Mouse (Mus musculus) ES-Bruce4 (cell line): ENCODE measurements around the gene Samd14.

Experiments
- CTCF ChIP-seq: IDR thresholded peaks from one replicate; pipeline ENCODE4 v1.8.1; 2011; ENCODE audit warnings: low read depth, low read length
- EP300 ChIP-seq: IDR thresholded peaks from 2 replicates; pipeline ENCODE4 v1.6.1; 2011; ENCODE audit warnings: low read depth, low read length; ENCODE audit not compliant: insufficient read depth

GRCm38 (mm10) chr11:94974951-94975350, 34.7 kb upstream of the Samd14 start:
- no peak for TF ChIP-seq EP300
- TF ChIP-seq CTCF: no peak
